Mouse (Mus musculus) ES-Bruce4 (cell line): Measurements from ENCODE around the gene Isg15.

ENCODE experiments used
- CTCF ChIP-seq: IDR thresholded peaks from one replicate; pipeline ENCODE4 v1.8.1; 2011; ENCODE audit warnings: low read depth, low read length
- EP300 ChIP-seq: IDR thresholded peaks from 2 replicates; pipeline ENCODE4 v1.6.1; 2011; ENCODE audit warnings: low read depth, low read length; ENCODE audit not compliant: insufficient read depth
- POLR2A ChIP-seq: IDR thresholded peaks from one replicate; pipeline ENCODE4 v1.8.1; 2011; ENCODE audit warnings: low read length; ENCODE audit not compliant: insufficient read depth

DNA sequence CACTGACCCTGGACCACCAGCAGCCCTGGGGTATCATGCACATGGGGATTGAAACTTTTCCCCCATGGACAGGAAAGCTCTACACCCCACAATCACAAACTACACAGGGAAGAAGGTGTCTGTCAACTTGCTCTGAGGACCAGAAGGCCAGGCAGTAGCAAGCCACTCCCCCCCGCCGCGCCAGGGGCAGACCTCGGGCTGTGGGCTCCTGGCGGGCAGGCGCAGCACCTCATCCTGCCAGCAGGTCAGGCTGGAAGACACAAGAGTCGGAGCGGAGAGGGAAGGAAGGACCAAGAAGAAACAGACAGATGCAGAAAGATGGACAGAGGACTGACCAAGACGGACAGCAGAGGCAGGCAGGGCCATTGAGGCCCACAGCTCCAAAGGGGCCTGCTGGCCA, 23.0 kb downstream of the Isg15 start:
- TF ChIP-seq POLR2A, result no peak
- TF ChIP-seq CTCF, result no peak
- TF ChIP-seq EP300, result no peak
